Mouse (Mus musculus): ENCODE data around the gene Usp4.

Usp4 gene

GRCm38 (mm10) chr9:108412221-108412620 is 64.6 kb downstream of the Usp4 start:
- DNase-seq (ENCODE audit: low read depth, low spot score): peak; percentile 4

DNA sequence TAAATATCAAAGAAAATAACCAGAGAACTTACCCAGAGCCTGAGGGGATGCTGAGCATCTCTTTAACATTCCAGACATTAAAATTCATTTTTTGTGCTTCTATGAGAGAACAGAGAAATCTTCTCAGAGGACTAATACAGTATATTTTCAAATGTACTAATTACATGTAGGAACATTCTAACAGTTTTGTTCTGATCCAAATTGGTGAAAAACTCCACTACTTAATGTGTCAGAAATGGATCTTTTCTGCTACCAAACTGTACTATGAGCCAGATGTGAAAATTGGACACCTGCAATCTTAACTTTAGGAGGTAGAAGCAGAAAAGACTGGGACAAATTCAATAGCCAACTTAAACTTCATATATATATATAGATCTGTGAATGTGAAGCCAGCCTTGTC is 80.7 kb downstream of the Usp4 start, which contains the start of gene Ccdc36:
Gene Ccdc36 (minus strand): TSS at position 101 of the 400 bp plus-strand sequence.
- DNase-seq (ENCODE audit: low read depth, low spot score): no peak

DNA sequence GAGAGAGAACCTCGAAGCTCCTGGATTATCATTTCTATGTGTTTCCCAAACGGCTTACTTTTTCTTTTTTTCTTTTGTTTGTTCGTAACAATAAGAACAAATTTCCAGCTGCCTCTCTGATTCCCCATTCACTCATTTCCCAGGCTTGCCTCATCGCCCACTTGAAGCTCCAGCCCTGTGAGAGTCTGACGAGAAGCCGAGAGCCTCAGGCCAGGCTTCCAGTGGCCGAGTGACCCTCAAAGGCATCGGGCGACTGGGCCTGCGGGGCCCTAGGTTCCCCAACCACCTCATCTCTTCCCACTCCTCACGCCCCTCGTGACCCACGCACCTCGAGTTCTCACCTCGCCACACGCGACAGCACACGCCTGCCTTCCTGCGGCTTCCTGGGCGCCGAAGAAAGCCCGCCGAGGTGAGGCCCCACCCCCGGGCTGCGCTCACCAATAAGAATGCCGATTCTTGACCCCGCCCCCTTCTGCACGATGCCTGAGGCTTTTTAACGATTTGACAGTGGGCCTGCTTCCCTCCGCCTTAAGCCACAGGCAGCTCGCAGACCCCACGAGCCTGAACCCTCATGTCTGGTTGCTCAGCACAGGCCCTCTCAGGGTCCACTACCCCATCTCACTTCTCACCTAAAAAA is 83.9 kb downstream of the Usp4 start:
- peak; percentile 20 for DNase-seq (ENCODE audit: low read depth, low spot score)

DNA sequence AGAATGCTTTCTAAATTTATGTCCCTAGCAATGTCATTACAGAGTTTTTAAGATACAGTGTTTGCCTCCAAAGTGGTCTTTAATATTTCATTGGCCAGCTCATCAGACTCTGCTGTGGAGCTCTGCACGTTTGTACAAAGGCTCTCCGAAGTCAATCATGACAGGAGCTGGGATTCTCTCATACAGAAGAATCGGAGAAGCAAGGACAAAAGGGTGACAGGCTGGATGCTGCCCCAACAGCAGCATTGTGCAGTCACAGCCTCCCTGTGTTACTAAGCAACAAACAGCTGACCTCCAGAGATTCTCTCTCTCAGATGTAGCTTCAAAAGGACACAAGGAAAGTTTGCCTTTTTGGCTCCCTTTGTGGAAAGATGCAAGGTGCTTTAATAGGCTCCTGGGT is 88.5 kb downstream of the Usp4 start, which contains the start of gene BC048562:
Gene BC048562 (plus strand): TSS at position 301 of the 400 bp plus-strand sequence.
- no peak for DNase-seq (ENCODE audit: low read depth, low spot score)

DNA sequence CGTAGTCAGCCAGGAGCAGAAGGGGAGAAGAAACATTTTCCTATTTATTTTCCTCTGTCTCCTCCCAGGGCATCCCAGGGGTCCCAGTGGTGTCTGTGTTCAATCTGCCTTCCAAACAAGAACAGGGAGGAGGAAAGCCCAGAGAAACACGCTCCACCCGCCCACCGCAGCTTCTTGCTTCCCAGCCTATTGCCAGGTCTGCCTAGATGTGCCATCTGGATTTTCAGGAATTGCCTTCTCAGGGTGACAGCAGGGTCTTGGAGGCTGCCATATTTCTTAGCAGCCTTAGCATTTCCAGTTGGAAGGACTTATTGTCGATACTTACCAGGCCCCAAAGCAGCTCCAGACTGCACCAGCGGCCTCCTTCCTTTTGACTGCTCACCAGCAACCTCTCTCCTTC is 91.5 kb downstream of the Usp4 start:
- no peak for DNase-seq (ENCODE audit: low read depth, low spot score)

DNA sequence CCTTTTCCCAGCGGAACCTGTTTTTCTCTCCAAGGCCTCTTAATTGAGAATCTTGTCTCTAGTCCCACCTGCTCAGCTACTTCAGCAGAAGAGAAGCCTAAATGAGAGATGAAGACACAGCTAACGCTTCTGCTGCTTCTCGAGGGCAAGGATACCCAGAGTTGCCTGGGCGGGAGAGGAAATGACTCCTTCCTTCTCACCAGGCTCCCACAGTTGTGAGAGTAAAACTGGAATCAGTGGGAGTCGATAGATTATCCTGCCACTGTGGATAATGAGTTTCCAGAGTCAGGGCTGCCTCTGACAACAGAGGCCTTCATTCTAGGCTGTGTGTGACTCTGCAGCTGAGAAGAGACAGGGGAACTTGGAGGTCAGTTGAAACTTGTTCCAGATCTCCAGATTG is 92.8 kb downstream of the Usp4 start:
- DNase-seq (ENCODE audit: low read depth, low spot score): no peak

GRCm38 (mm10) chr9:108441236-108441919 is 93.7 kb downstream of the Usp4 start:
- no peak for DNase-seq (ENCODE audit: low read depth, low spot score)
